Mouse (Mus musculus) ES-Bruce4 (cell line): Measurements from ENCODE around the gene Sept10.

ENCODE experiments used
- CTCF ChIP-seq: IDR thresholded peaks from one replicate; pipeline ENCODE4 v1.8.1; 2011; ENCODE audit warnings: low read depth, low read length
- EP300 ChIP-seq: IDR thresholded peaks from 2 replicates; pipeline ENCODE4 v1.6.1; 2011; ENCODE audit warnings: low read depth, low read length; ENCODE audit not compliant: insufficient read depth

GRCm38 (mm10) chr10:59133478-59134009 is 88.1 kb downstream of the Sept10 start:
- TF ChIP-seq CTCF (no peak), EP300 (no peak)
